Mouse (Mus musculus) liver, embryonic 11.5 days (tissue): ENCODE results near the gene Pbxip1. TPM values are rescaled to one million over a fixed set of nuclear protein-coding genes. Genes with fewer than 3 reads are reported as not detected.

ENCODE experiments used
- ATAC-seq: fragments of 200-750 bp; cut with Nextera tagmentation; replicated peaks from 2 replicates; pipeline ENCODE4 v1.8.0; 2017; ENCODE audit warnings: moderate number of reproducible peaks, mild to moderate bottlenecking, moderate TSS enrichment, moderate library complexity; ENCODE audit not compliant: low FRiP score
- DNase-seq: peaks from one replicate; pipeline ENCODE4 v3.0.0-alpha.2; 2017; ENCODE audit warnings: low spot score
- H3K27ac ChIP-seq: fragments of 300-500 bp; sonication (generic); 2 replicates; pipeline ENCODE4 v1.5.1; 2014; ENCODE audit warnings: mild to moderate bottlenecking, low read depth, low read length, control low read depth
- H3K27me3 ChIP-seq: fragments of 300-500 bp; sonication (generic); replicated peaks from 2 replicates; pipeline ENCODE4 v1.6.1; 2014; ENCODE audit warnings: low read length, mixed read lengths; ENCODE audit not compliant: control insufficient read depth, insufficient read depth
- H3K36me3 ChIP-seq: fragments of 300-500 bp; sonication (generic); 2 replicates; pipeline ENCODE4 v1.6.1; 2014; ENCODE audit warnings: mild to moderate bottlenecking, low read length, moderate library complexity, mixed read lengths; ENCODE audit not compliant: control insufficient read depth, insufficient read depth
- H3K4me1 ChIP-seq: fragments of 300-500 bp; sonication (generic); replicated peaks from 2 replicates; pipeline ENCODE4 v1.6.1; 2014; ENCODE audit warnings: low read length, mixed read lengths; ENCODE audit not compliant: control insufficient read depth, insufficient read depth
- H3K4me2 ChIP-seq: fragments of 300-500 bp; sonication (generic); 2 replicates; pipeline ENCODE4 v1.6.1; 2014; ENCODE audit warnings: mild to moderate bottlenecking, control low read depth, moderate library complexity
- H3K4me3 ChIP-seq: fragments of 300-500 bp; sonication (generic); 2 replicates; pipeline ENCODE4 v1.5.1; 2014; ENCODE audit warnings: low read depth, low read length, control low read depth
- H3K9ac ChIP-seq: fragments of 300-500 bp; sonication (generic); 2 replicates; pipeline ENCODE4 v1.6.1; 2014; ENCODE audit warnings: low read depth, low read length, control low read depth
- H3K9me3 ChIP-seq: fragments of 300-500 bp; sonication (generic); 2 replicates; pipeline ENCODE4 v1.6.1; 2016; ENCODE audit warnings: low read length, inconsistent platforms, mixed read lengths; ENCODE audit not compliant: control insufficient read depth
- WGBS: fragments of 180-500 bp; shearing (Covaris S2); extraction: QIAGEN DNeasy Blood & Tissue Kit; methylation state at CpG from one replicate; pipeline ENCODE4 v1.1.7; 2014; 5-methylcytosine and 5-hydroxymethylcytosine counted together
- polyA plus RNA-seq: library from polyadenylated mRNA; unstranded; fragments of >200 nt; fragmentation: Nextera tagmentation; extraction: Ambion mirVana; gene quantifications from 2 replicates; pipeline ENCODE4 v1.2.1, GENCODE M21; 2014

Pbxip1 gene
- polyA plus RNA-seq, 1 experiment from 2014 or later, result 8.3 TPM

DNA sequence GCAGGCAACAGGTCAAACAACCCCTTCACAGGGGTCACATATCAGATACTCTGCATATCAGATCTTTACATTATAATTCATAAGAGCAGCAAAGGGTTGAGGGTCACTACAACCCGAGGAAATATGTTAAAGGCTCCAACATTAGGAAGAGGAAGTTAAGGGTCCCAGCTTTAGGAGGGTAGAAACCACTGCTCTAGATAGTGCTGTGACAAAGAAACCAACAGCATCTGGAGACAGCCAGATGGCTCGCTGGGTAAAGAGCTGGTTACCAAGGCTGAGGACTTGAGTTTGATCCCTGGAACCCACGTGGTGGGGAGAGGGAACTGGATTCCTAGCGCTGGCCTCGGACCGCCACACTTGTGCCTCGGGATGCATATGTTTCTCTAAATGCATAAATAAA, 35.8 kb downstream of the Pbxip1 start:
- DNase-seq (no peak), ATAC-seq (no peak)
- H3K4me2 ChIP-seq, result no peak overlapping the region
- no peaks in the 10 kb centered on the region for H3K27me3 ChIP-seq
- H3K4me1 ChIP-seq, result no peaks in the 10 kb centered on the region; the same call in 1 of the 2 replicates
- no peak overlapping the region for H3K27ac ChIP-seq
- no peak overlapping the region for H3K4me3 ChIP-seq
- no peak overlapping the region for H3K9ac ChIP-seq
- no peaks in the 10 kb centered on the region for H3K9me3 ChIP-seq
- WGBS, result 54% methylated on average over 7 of the region's 7 CpGs
- H3K36me3 ChIP-seq, result 0 out of 2 replicates have a peak, but pooled peaks cover 5% of the 10 kb centered on the region

- no peaks in the 10 kb centered on the region for H3K36me3 ChIP-seq
- H3K4me1 ChIP-seq, result no peaks in the 10 kb centered on the region
- H3K27ac ChIP-seq, result no peak overlapping the region
- no peaks in the 10 kb centered on the region for H3K27me3 ChIP-seq
- DNase-seq, result no peak
- H3K9ac ChIP-seq, result no peak overlapping the region
- H3K4me2 ChIP-seq, result no peak overlapping the region
- WGBS, result 55% methylated on average over 6 of the region's 6 CpGs
- ATAC-seq, result no peak
- no peak overlapping the region for H3K4me3 ChIP-seq
- H3K9me3 ChIP-seq, result no peaks in the 10 kb centered on the region
Observed at GRCm38 (mm10) chr3:89473838-89474237, 37.3 kb downstream of the Pbxip1 start.

GRCm38 (mm10) chr3:89479055-89479454, 42.5 kb downstream of the Pbxip1 start:
- Histone ChIP-seq H3K27me3 (no peaks in the 10 kb centered on the region), H3K9ac (no peak overlapping the region), H3K36me3 (no peaks in the 10 kb centered on the region), H3K4me3 (no peak overlapping the region), H3K9me3 (no peaks in the 10 kb centered on the region), H3K4me2 (no peak overlapping the region), H3K27ac (no peak overlapping the region), H3K4me1 (no peaks in the 10 kb centered on the region)
- ATAC-seq (no peak), DNase-seq (no peak)
- 72% methylated on average over 6 of the region's 6 CpGs for WGBS

GRCm38 (mm10) chr3:89481488-89481887, 45.0 kb downstream of the Pbxip1 start:
- no peaks in the 10 kb centered on the region for H3K27me3 ChIP-seq
- no peaks in the 10 kb centered on the region for H3K36me3 ChIP-seq
- 45% methylated on average over 2 of the region's 2 CpGs for WGBS
- DNase-seq (no peak), ATAC-seq (no peak)
- H3K4me3 ChIP-seq, result no peak overlapping the region
- H3K9ac ChIP-seq, result no peak overlapping the region
- H3K27ac ChIP-seq, result no peak overlapping the region
- no peaks in the 10 kb centered on the region for H3K4me1 ChIP-seq
- H3K9me3 ChIP-seq, result no peaks in the 10 kb centered on the region
- H3K4me2 ChIP-seq, result no peak overlapping the region

- Histone ChIP-seq H3K4me2 (no peak overlapping the region), H3K4me3 (no peak overlapping the region), H3K4me1 (no peaks in the 10 kb centered on the region), H3K27me3 (no peaks in the 10 kb centered on the region; the same call in 1 of the 2 replicates), H3K9ac (no peak overlapping the region), H3K27ac (no peak overlapping the region), H3K9me3 (no peaks in the 10 kb centered on the region), H3K36me3 (no peaks in the 10 kb centered on the region)
- ATAC-seq, result no peak
- no peak for DNase-seq
- WGBS, result 82% methylated on average over 5 of the region's 5 CpGs
Observed at GRCm38 (mm10) chr3:89482249-89482648, 45.7 kb downstream of the Pbxip1 start.

DNA sequence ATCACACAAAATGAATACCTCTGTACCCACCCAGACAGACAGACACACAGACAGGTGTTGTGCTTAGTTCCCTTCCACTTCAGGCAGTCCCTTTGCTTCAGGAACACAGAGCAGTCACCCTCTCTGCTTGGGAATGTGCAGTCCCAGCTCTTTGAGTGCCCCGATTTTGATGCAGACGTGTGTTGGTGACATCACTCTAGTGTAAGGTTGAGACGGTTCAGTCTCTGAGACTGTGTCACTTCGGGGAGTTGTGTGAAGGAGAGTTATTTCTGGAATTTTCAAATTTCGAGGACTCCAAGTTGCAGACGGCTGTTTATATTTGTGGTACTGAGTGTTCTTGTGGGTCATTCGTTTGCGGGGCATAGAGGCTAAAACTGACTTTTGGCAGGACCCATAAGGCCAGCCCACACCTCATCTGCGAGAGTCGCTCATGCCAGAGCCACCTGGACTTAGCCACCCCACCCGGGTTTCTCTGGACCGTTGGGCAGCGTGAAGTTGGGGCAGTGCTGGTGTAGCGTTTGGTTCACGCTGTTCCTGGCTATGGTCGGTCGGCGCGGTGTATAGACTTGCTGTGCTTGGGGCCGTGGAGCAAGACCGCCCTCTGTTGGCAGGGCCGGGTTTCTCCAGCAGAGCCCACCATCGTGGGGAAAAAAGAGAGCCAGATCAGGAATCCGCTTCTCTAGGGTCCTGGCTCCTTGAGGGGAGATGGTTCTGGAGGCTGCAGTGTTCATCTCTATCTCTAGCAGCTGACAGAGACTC, 48.4 kb downstream of the Pbxip1 start:
- H3K27me3 ChIP-seq, result peaks cover 3% of the 10 kb centered on the region
- ATAC-seq (peak; percentile 77), DNase-seq (peak; percentile 79)
- no peaks in the 10 kb centered on the region for H3K9me3 ChIP-seq
- no peak overlapping the region; the same call in 1 of the 2 replicates for H3K9ac ChIP-seq
- H3K4me3 ChIP-seq, result no peak overlapping the region; the same call in 1 of the 2 replicates
- no peaks in the 10 kb centered on the region for H3K36me3 ChIP-seq
- peak overlapping the region; percentile 33 for H3K4me2 ChIP-seq
- H3K4me1 ChIP-seq, result no peaks in the 10 kb centered on the region
- WGBS, result 19% methylated on average over 24 of the region's 24 CpGs
- no peak overlapping the region for H3K27ac ChIP-seq

DNA sequence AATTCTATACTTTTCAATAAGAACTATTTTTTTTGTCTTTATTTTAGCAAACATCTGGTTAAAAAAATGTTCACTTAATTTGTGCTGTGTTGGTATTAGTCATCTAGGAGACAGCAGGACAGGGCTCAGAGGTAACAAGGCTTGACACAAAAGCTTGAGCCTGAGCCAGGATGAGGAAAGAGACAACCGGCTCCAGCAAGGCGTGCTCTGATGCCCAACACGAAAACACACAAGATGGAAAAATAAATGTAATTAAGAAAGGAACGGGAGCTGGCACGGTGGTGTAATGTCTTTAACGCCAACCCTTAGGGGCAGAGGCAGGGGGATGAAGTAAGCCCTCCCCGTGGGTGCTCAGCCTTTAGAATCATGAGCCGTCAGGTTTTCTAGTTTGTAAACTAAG, 49.6 kb downstream of the Pbxip1 start:
- no peaks in the 10 kb centered on the region for H3K9me3 ChIP-seq
- peaks cover 3% of the 10 kb centered on the region for H3K27me3 ChIP-seq
- H3K36me3 ChIP-seq, result no peaks in the 10 kb centered on the region
- 75% methylated on average over 8 of the region's 8 CpGs for WGBS
- ATAC-seq, result no peak
- no peak overlapping the region for H3K27ac ChIP-seq
- H3K4me3 ChIP-seq, result no peak overlapping the region
- no peak overlapping the region for H3K4me2 ChIP-seq
- DNase-seq, result no peak
- H3K9ac ChIP-seq, result no peak overlapping the region
- H3K4me1 ChIP-seq, result no peaks in the 10 kb centered on the region

GRCm38 (mm10) chr3:89486916-89487702, 50.6 kb downstream of the Pbxip1 start:
- no peaks in the 10 kb centered on the region for H3K36me3 ChIP-seq
- no peak overlapping the region for H3K4me2 ChIP-seq
- H3K27me3 ChIP-seq, result peaks cover 3% of the 10 kb centered on the region
- no peak for ATAC-seq
- H3K9ac ChIP-seq, result no peak overlapping the region
- 71% methylated on average over 20 of the region's 20 CpGs for WGBS
- H3K4me3 ChIP-seq, result no peak overlapping the region
- DNase-seq, result no peak
- H3K4me1 ChIP-seq, result no peaks in the 10 kb centered on the region
- no peak overlapping the region for H3K27ac ChIP-seq
- no peaks in the 10 kb centered on the region for H3K9me3 ChIP-seq
